Mouse (Mus musculus): ENCODE results near the gene Mup3. TPM values are rescaled to one million over a fixed set of nuclear protein-coding genes. Genes with fewer than 3 reads are reported as not detected.

Gene Mup3
- polyA plus RNA-seq (2012; rRNA removed; ENCODE audit: low replicate concordance), result 3.0 and 8.5 TPM in 2 replicates

DNA sequence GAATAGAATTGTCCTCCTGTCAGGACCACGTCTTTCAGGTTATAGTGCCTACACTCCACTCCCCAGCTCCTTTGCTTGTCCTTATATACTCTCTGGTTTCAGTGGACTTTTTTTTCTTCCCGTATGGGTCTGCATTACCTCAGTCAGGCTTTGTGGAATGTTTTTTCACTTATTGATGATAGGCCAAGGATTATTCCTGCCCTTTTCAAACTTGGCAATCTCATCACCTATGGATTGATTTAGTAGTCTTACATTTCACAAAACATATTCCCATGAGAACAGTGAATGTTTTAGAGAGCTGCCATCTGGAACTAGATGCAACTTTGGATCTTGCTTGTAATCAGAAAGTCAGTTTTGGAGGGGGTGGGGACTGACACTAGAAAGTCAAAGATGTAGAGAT is at the start of gene Mup3:
TSS of gene Mup3 (minus strand) at position 102 of the 400 bp plus-strand sequence.

DNA sequence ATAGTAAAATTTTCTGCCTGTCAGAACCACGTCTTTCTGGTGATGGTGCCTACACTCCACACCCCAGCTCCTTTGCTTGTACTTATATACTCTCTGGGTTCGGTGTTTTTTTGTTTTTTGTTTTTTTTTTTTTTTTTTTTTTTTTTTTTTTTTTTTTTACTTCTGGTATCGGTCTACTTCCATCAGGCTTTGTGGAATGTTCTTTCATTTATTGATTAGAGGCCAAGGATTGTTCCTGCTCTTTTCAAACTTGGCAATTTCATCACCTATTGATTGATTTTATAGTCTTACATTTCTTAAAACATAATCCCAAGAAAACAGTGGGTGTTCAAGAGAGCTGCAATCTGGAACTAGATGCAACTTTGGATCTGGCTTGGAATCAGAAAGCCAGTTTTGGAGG is 33.1 kb downstream of the Mup3 start, which contains the start of gene Mup20:
TSS of gene Mup20 (minus strand) at position 101 of the 400 bp plus-strand sequence.

Other genes with a start within 250 kb of the Mup3 start
- not detected in 2 replicates for gene Mup20, start 33.2 kb downstream of the Mup3 start, polyA plus RNA-seq (2012; rRNA removed; ENCODE audit: low replicate concordance)
- gene Mup21, start 63.5 kb upstream of the Mup3 start, polyA plus RNA-seq (2012; rRNA removed; ENCODE audit: low replicate concordance), result not detected in 2 replicates
- gene Zfp37, start 143.7 kb upstream of the Mup3 start, polyA plus RNA-seq (2012; rRNA removed; ENCODE audit: low replicate concordance), result 0.37 and 1.2 TPM in 2 replicates
- gene Slc31a2, start 175.2 kb upstream of the Mup3 start, polyA plus RNA-seq (2012; rRNA removed; ENCODE audit: low replicate concordance), result 31.4 and 41.4 TPM in 2 replicates

Data from subcutaneous adipose tissue, adult 2 months (tissue).